Mouse (Mus musculus) ES-E14 (cell line): ENCODE data around the gene Olfr1049.

ENCODE experiments used
- CHD2 ChIP-seq: IDR thresholded peaks from 2 replicates; pipeline ENCODE4 v1.6.1; 2014; ENCODE audit warnings: mild to moderate bottlenecking, low read depth, low read length, inconsistent platforms
- HCFC1 ChIP-seq: IDR thresholded peaks from 2 replicates; pipeline ENCODE4 v1.6.1; 2012; ENCODE audit warnings: low read length, inconsistent platforms, borderline replicate concordance; ENCODE audit not compliant: insufficient read depth
- MAFK ChIP-seq: IDR thresholded peaks from 2 replicates; pipeline ENCODE4 v1.6.1; 2014; ENCODE audit warnings: mild to moderate bottlenecking, low read depth, low read length, inconsistent platforms; ENCODE audit not compliant: insufficient read depth
- ZC3H11A ChIP-seq: IDR thresholded peaks from 2 replicates; pipeline ENCODE4 v1.6.1; 2012; ENCODE audit warnings: low read depth, mild to moderate bottlenecking, inconsistent platforms, low read length, borderline replicate concordance
- ZNF384 ChIP-seq: IDR thresholded peaks from 2 replicates; pipeline ENCODE4 v1.6.1; 2012; ENCODE audit warnings: low read depth, low read length, inconsistent platforms

GRCm38 (mm10) chr2:86231301-86231700 lies 26.8 kb downstream of the Olfr1049 start, which contains the start of gene Olfr1047:
- TF ChIP-seq CHD2: no peak
- TF ChIP-seq HCFC1: no peak
- no peak for TF ChIP-seq ZNF384
- TF ChIP-seq MAFK: no peak
- TF ChIP-seq ZC3H11A: no peak
